Mouse (Mus musculus): Measurements from ENCODE around the gene Cadm1. TPM values are rescaled to one million over a fixed set of nuclear protein-coding genes. Genes with fewer than 3 reads are reported as not detected.

The Cadm1 gene
- polyA plus RNA-seq, 1 experiment = 1.4 TPM

- Histone ChIP-seq H3K4me3 (ENCODE audit: low read depth, low read length) (no peak overlapping the region), H3K27me3 (ENCODE audit: control insufficient read depth, insufficient read depth, low read length) (no peaks in the 10 kb centered on the region; the same call in 1 of the 2 replicates), H3K4me1 (ENCODE audit: control insufficient read depth, insufficient read depth, insufficient read length, low read length) (no peaks in the 10 kb centered on the region), H3K27ac (ENCODE audit: insufficient read depth, low read depth, low read length) (no peak overlapping the region), H3K36me3 (ENCODE audit: control insufficient read depth, insufficient read depth, low read length) (no peaks in the 10 kb centered on the region)
- TF ChIP-seq CTCF (IDR thresholded peaks at IDR 0.05; ENCODE audit: extremely low read depth, insufficient read length, insufficient replicate concordance, low read depth, low read length) (no peak), POLR2A (IDR thresholded peaks at IDR 0.05; ENCODE audit: low read depth, low read length) (no peak)
- WGBS = 40% methylated on average over 6 of the region's 6 CpGs
These were observed 51.8 kb downstream of the Cadm1 start for GRCm38 (mm10) chr9:47581576-47582365.

- no peak overlapping the region for H3K4me3 ChIP-seq (ENCODE audit: low read depth, low read length)
- H3K27ac ChIP-seq (ENCODE audit: insufficient read depth, low read depth, low read length) = no peak overlapping the region
- H3K4me1 ChIP-seq (ENCODE audit: control insufficient read depth, insufficient read depth, insufficient read length, low read length) = no peaks in the 10 kb centered on the region
- 57% methylated on average over 4 of the region's 4 CpGs for WGBS
- H3K27me3 ChIP-seq (ENCODE audit: control insufficient read depth, insufficient read depth, low read length) = no peaks in the 10 kb centered on the region; the same call in 1 of the 2 replicates
- TF ChIP-seq POLR2A (IDR thresholded peaks at IDR 0.05; ENCODE audit: low read depth, low read length) = no peak
- no peak for TF ChIP-seq CTCF (IDR thresholded peaks at IDR 0.05; ENCODE audit: extremely low read depth, insufficient read length, insufficient replicate concordance, low read depth, low read length)
- no peaks in the 10 kb centered on the region for H3K36me3 ChIP-seq (ENCODE audit: control insufficient read depth, insufficient read depth, low read length)
These were observed 53.3 kb downstream of the Cadm1 start for GRCm38 (mm10) chr9:47583241-47583640.

DNA sequence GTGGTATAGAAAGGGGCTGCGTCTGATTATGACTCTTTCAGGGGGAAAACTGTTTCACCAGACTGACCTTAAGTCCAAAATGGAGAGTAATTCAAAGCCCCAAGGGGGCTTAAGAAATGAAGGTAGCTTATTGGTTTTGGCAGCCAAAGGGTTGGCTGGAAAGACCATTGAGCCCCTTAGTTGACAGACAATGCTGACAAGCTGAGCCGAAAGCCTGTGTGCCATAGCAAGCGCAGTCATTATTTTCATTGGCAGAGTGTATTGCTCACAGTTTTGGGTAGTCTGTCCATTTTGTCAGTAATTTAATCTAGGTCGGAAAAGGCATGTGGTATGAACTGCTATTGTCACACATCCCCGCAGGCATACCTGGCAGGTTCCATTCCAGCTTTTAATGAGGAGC lies 56.2 kb downstream of the Cadm1 start:
- Histone ChIP-seq H3K27me3 (ENCODE audit: control insufficient read depth, insufficient read depth, low read length) (no peaks in the 10 kb centered on the region; the same call in 1 of the 2 replicates), H3K36me3 (ENCODE audit: control insufficient read depth, insufficient read depth, low read length) (no peaks in the 10 kb centered on the region), H3K4me3 (ENCODE audit: low read depth, low read length) (no peak overlapping the region), H3K27ac (ENCODE audit: insufficient read depth, low read depth, low read length) (no peak overlapping the region), H3K4me1 (ENCODE audit: control insufficient read depth, insufficient read depth, insufficient read length, low read length) (no peaks in the 10 kb centered on the region)
- TF ChIP-seq POLR2A (IDR thresholded peaks at IDR 0.05; ENCODE audit: low read depth, low read length) (no peak), CTCF (IDR thresholded peaks at IDR 0.05; ENCODE audit: extremely low read depth, insufficient read length, insufficient replicate concordance, low read depth, low read length) (no peak)
- 95% methylated on average over 5 of the region's 5 CpGs for WGBS

DNA sequence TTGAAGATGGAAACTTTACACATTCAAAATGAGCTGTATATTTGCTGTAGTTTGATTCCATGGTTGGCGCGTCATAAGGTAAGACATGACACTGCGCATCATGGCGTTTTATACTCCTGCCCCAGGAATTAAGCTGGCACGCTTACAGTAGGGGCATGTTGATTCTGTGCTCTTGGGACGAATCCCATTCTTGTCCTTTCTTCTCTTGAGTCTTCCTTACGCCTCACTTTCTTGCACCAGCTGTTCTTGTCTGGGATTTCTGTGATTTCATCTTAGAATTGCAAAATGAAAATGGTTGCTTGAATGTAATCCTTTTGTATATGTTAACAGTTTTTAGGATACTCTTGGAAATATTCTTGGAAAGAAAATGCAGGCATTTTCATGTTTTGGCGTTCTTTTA lies 56.9 kb downstream of the Cadm1 start:
- H3K36me3 ChIP-seq (ENCODE audit: control insufficient read depth, insufficient read depth, low read length) = no peaks in the 10 kb centered on the region
- no peak overlapping the region for H3K4me3 ChIP-seq (ENCODE audit: low read depth, low read length)
- 94% methylated on average over 8 of the region's 8 CpGs for WGBS
- H3K4me1 ChIP-seq (ENCODE audit: control insufficient read depth, insufficient read depth, insufficient read length, low read length) = no peaks in the 10 kb centered on the region
- TF ChIP-seq CTCF (IDR thresholded peaks at IDR 0.05; ENCODE audit: extremely low read depth, insufficient read length, insufficient replicate concordance, low read depth, low read length) (no peak), POLR2A (IDR thresholded peaks at IDR 0.05; ENCODE audit: low read depth, low read length) (no peak)
- H3K27me3 ChIP-seq (ENCODE audit: control insufficient read depth, insufficient read depth, low read length) = no peaks in the 10 kb centered on the region; the same call in 1 of the 2 replicates
- no peak overlapping the region for H3K27ac ChIP-seq (ENCODE audit: insufficient read depth, low read depth, low read length)

- 35% methylated on average over 7 of the region's 7 CpGs for WGBS
- TF ChIP-seq CTCF (IDR thresholded peaks at IDR 0.05; ENCODE audit: extremely low read depth, insufficient read length, insufficient replicate concordance, low read depth, low read length) (no peak), POLR2A (IDR thresholded peaks at IDR 0.05; ENCODE audit: low read depth, low read length) (no peak)
- no peak overlapping the region for H3K27ac ChIP-seq (ENCODE audit: insufficient read depth, low read depth, low read length)
- no peak overlapping the region for H3K4me3 ChIP-seq (ENCODE audit: low read depth, low read length)
- H3K36me3 ChIP-seq (ENCODE audit: control insufficient read depth, insufficient read depth, low read length) = no peaks in the 10 kb centered on the region
- H3K4me1 ChIP-seq (ENCODE audit: control insufficient read depth, insufficient read depth, insufficient read length, low read length) = no peaks in the 10 kb centered on the region
- no peaks in the 10 kb centered on the region; the same call in 1 of the 2 replicates for H3K27me3 ChIP-seq (ENCODE audit: control insufficient read depth, insufficient read depth, low read length)
These were observed 57.7 kb downstream of the Cadm1 start for GRCm38 (mm10) chr9:47587577-47588194.

DNA sequence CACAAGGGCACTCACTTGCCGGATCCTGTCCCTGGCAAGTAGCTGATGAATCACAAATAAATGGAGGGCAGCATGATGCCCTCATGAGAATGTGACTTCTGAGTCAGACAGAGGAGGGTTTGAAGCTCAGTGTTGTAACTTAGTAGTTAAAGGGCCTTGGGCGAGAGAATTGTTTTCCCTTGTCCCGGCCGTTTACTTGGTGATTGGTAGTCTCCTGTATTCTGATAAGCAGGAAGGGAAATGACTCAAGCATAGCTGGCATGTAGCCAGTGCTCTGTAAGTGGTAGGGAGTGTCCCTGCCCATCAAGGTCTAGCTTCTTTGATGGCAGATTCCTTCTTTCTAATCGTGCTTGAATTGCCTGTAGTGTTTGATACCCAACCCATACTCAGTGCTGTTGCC lies 59.9 kb downstream of the Cadm1 start:
- no peak overlapping the region for H3K4me3 ChIP-seq (ENCODE audit: low read depth, low read length)
- TF ChIP-seq CTCF (IDR thresholded peaks at IDR 0.05; ENCODE audit: extremely low read depth, insufficient read length, insufficient replicate concordance, low read depth, low read length) = no peak
- TF ChIP-seq POLR2A (IDR thresholded peaks at IDR 0.05; ENCODE audit: low read depth, low read length) = no peak
- H3K36me3 ChIP-seq (ENCODE audit: control insufficient read depth, insufficient read depth, low read length) = no peaks in the 10 kb centered on the region
- no peak overlapping the region for H3K27ac ChIP-seq (ENCODE audit: insufficient read depth, low read depth, low read length)
- WGBS = 14% methylated on average over 5 of the region's 5 CpGs
- no peaks in the 10 kb centered on the region for H3K27me3 ChIP-seq (ENCODE audit: control insufficient read depth, insufficient read depth, low read length)
- H3K4me1 ChIP-seq (ENCODE audit: control insufficient read depth, insufficient read depth, insufficient read length, low read length) = no peaks in the 10 kb centered on the region

- no peak overlapping the region for H3K27ac ChIP-seq (ENCODE audit: insufficient read depth, low read depth, low read length)
- 81% methylated on average over 11 of the region's 11 CpGs for WGBS
These were observed 71.6 kb downstream of the Cadm1 start for GRCm38 (mm10) chr9:47601541-47601940.

More at GRCm38 (mm10) chr9:47601541-47601940, 71.6 kb downstream of the Cadm1 start:
- Histone ChIP-seq H3K27me3 (ENCODE audit: control insufficient read depth, insufficient read depth, low read length) (no peaks in the 10 kb centered on the region), H3K4me1 (ENCODE audit: control insufficient read depth, insufficient read depth, insufficient read length, low read length) (no peaks in the 10 kb centered on the region), H3K36me3 (ENCODE audit: control insufficient read depth, insufficient read depth, low read length) (no peaks in the 10 kb centered on the region), H3K4me3 (ENCODE audit: low read depth, low read length) (no peak overlapping the region)
- TF ChIP-seq POLR2A (IDR thresholded peaks at IDR 0.05; ENCODE audit: low read depth, low read length) (no peak), CTCF (IDR thresholded peaks at IDR 0.05; ENCODE audit: extremely low read depth, insufficient read length, insufficient replicate concordance, low read depth, low read length) (no peak)
